15 mouse cellular contexts compared by ENCODE assay signal in the genomic region with DNA sequence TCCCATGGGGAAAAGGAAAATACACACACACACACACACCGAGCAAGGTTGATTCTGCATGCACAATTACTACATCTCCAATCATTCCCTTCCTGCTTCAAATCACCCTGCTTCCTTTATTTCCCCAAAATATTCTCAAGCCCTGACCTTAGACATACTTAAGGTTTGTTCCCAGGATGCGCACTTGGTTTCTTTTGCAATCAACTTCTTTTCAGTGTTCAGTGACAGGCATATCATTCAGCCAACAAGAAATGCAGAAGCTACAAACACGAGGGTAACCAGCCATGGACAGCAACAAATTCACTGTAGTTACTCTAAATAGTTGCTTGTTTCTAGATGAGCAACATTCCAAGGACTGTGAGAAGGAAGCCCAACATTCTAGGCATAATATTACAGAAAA.
"Had no signal": no experiment of that assay in that cellular context is flagged by ENCODE, and none has a peak within 500 bp of the region (broad histone marks: within the 10 kb centered on the region; RNA-seq: fewer than 3 reads in every experiment).

No protein-coding gene starts in this region.

- H3K9me3 ChIP-seq: limb, embryonic 12.5 days; midbrain, embryonic 13.5 days; neural tube, embryonic 15.5 days had no signal

- H3K27me3 ChIP-seq: limb, embryonic 12.5 days; midbrain, embryonic 13.5 days; neural tube, embryonic 15.5 days had no signal

- DNase-seq: kidney, adult 18-20 months; kidney, postnatal 10 days; kidney, postnatal 4 days; liver; lung, embryonic 14.5 days; right cerebral cortex, adult 18-20 months; right cerebral cortex, postnatal 25 days; thymus, postnatal 36 days had no signal

- H3K9ac ChIP-seq: limb, embryonic 12.5 days; liver, embryonic 14.5 days; lung, embryonic 14.5 days; midbrain, embryonic 13.5 days; neural tube, embryonic 15.5 days had no signal

- H3K4me3 ChIP-seq: layer of hippocampus, adult 2 months; limb, embryonic 12.5 days; midbrain, embryonic 13.5 days; myocyte; neural tube, embryonic 15.5 days had no signal

- H3K4me2 ChIP-seq: limb, embryonic 12.5 days; lung, embryonic 14.5 days; midbrain, embryonic 13.5 days; neural tube, embryonic 15.5 days had no signal

- H3K27ac ChIP-seq: layer of hippocampus, adult 2 months; limb, embryonic 12.5 days; liver, embryonic 14.5 days; macrophage; midbrain, embryonic 13.5 days; neural tube, embryonic 15.5 days had no signal

- H3K36me3 ChIP-seq: limb, embryonic 12.5 days; midbrain, embryonic 13.5 days; neural tube, embryonic 15.5 days had no signal

- ATAC-seq: midbrain, embryonic 13.5 days had no signal
